Mouse (Mus musculus) fibroblast of lung, adult 2 months (primary cell): Measurements from ENCODE around the gene Soga3.

Experiments
- DNase-seq: peaks from one replicate; pipeline ENCODE4 v3.0.0-alpha.2; 2011; ENCODE audit warnings: low read depth

The Soga3 gene

DNA sequence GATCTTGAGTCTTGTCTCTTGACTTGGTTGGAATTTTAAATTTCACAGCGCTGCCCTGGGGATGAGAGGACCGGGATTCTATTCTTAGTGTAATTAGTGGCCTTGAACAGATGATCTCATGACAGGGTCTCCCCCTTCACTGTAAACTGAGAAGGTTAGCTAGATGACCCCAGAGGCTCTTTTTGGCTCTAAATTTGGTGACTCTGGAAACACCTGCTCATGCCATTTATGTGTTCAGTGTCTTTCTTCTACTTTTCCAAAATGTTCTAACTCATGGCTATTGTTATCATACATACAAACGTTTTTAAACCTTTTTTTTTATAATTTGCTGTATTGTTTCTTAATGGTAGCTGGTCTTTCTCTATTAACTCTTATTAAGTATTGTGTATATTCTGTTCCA, 65.1 kb downstream of the Soga3 start:
- DNase-seq = no peak

DNA sequence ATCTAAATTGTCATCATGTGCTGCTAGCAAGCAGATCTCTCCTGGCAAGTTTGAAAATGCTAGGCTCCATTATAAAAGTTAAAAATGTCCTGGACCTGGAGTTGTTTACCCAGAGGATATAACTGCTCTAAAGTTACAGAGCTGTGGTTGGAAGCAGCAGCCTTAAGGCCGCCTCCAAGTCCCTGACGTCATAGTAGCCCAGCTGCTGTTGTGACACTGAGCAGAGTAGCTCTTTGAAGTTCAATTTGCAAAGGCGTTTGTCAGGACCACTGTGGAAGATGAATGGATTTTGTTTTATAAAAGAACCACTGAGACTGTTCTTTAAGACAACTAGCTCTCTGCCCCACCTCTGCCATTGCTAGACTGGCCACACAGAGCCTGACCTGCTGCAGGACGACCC, 67.8 kb downstream of the Soga3 start, which contains the start of gene 9330159F19Rik:
TSS of gene 9330159F19Rik (plus strand) at position 154 of the 400 bp plus-strand sequence.
- DNase-seq = no peak

DNA sequence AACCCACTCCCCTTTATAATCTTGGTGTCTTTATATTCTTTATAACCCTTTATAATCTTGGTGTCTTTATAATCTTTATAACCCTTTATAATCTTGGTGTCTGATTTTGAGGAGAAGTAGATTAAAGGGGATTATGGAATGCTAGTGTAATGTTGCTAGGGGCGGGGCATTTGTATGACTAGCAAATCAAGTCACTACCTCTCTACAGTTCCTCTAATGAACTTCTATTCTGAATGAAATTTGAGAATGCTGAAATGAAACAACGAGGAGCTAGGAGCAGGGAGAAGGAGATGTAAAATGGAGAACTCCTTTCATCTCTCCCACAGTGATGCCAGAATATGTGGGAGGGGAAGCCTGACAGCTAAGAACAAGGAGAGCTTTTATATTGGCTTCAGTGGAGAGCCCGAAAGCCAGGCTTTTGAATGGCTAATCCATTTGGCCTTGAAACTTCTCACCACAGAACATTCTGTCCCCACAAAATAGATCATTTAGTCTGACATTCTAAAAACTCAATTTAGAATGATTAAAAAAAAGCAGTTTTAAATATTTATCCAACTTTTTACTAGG, 70.0 kb downstream of the Soga3 start:
- no peak for DNase-seq

DNA sequence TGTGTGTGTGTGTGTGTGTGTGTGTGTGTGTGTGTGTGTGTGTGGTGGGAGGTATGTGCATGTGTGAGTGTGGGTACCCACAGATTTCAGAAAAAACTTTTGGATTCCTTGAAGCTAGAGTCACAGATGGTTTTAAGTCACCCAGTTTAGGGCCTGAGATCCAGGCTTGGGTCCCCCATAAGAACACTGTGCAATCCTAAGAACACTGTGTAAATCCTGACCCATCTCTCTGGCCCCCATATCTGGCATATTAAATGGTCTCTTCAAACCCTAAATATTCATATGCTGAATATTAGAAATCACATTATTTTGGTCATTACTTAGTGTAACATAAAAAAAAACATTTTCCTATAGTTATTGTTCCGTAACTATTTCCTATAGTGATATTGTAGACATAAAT, 73.3 kb downstream of the Soga3 start:
- DNase-seq = no peak

DNA sequence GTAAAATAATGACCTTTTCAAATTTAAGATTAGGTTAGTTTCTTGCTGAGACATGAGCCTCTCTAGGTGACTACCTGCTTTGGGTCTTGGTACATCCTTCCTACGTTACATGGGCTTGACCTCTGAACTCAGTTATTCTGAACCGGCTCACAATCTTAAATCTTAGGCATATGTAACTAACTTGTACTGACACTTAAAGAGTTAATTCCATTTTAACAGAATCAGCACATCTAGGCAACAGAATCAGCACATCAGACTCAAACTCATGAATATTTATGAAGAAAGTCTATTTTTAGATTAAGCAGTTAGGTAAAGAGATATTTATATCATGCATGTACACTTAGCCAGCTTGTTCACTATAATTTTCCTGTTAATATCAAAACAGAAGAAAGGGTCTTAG, 73.8 kb downstream of the Soga3 start:
- DNase-seq = no peak

DNA sequence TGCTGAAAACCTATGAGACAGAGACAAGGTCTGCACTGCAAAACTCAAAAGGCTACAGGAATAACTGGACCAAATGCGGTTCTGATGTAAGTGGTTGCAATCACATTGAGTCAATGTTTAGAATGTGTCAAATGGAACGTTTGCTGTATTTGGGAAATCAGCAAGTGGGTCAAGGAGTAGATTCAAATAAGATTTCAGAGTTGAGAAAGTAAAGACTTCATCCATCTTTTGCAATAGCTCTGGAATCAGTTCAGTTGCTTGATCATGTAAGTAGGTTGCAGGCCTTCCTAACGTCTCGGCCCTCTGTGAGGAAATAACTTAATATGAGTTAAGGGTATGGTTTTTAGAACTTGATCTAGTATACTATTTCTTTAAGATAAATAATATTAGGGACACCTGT, 81.7 kb downstream of the Soga3 start:
- no peak for DNase-seq

DNA sequence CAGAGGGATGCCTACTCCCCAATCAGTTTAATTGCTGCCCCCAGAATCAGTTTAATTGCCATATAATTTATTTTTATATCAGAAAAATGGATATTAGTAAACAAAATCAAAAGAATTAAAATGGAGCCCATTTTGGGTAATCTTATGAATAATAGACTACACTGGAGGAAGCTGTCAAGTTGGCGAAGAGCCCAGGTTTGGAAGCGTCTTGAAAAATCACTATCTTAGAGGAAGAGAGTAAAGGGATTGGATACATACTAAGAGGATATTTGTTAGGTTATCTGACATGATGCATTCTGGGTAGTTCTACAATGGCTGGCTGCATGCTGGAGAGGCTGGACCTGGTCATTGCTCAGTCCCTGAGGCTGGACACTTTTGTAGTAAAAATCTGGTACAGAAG, 87.6 kb downstream of the Soga3 start:
- no peak for DNase-seq
